Mouse (Mus musculus): ENCODE data around the gene Tspan2. TPM values are rescaled to one million over a fixed set of nuclear protein-coding genes. Genes with fewer than 3 reads are reported as not detected.

The Tspan2 gene
- polyA plus RNA-seq, 1 experiment from 2014 or later = 27.8 TPM

- Histone ChIP-seq H3K4me1 (ENCODE audit: control insufficient read depth, insufficient read depth, low read length) (peaks cover 18% of the 10 kb centered on the region), H3K9me3 (replicated peaks; ENCODE audit: control insufficient read depth, low read length) (no peaks in the 10 kb centered on the region), H3K9ac (ENCODE audit: low read length) (no peak overlapping the region), H3K4me3 (ENCODE audit: low read length) (no peak overlapping the region), H3K4me2 (ENCODE audit: low read depth, low read length) (no peak overlapping the region), H3K27me3 (ENCODE audit: control insufficient read depth, insufficient read depth, low read length) (no peaks in the 10 kb centered on the region), H3K27ac (ENCODE audit: low read length) (no peak overlapping the region), H3K36me3 (ENCODE audit: control insufficient read depth, insufficient read depth) (peaks cover 7% of the 10 kb centered on the region; the same call in 1 of the 2 replicates)
- no peak for ATAC-seq (replicated peaks; ENCODE audit: extremely low read depth, insufficient read depth, low FRiP score)
- 90% methylated on average over 4 of the region's 4 CpGs for WGBS
These were observed 17.7 kb downstream of the Tspan2 start for GRCm38 (mm10) chr3:102752053-102752452.

GRCm38 (mm10) chr3:102752457-102752856 lies 18.1 kb downstream of the Tspan2 start:
- H3K4me2 ChIP-seq (ENCODE audit: low read depth, low read length) = no peak overlapping the region
- ATAC-seq (replicated peaks; ENCODE audit: extremely low read depth, insufficient read depth, low FRiP score) = 0 out of 2 replicates have a peak, but pooled peaks have one; percentile 24
- peaks cover 7% of the 10 kb centered on the region; the same call in 1 of the 2 replicates for H3K36me3 ChIP-seq (ENCODE audit: control insufficient read depth, insufficient read depth)
- H3K27me3 ChIP-seq (ENCODE audit: control insufficient read depth, insufficient read depth, low read length) = no peaks in the 10 kb centered on the region
- H3K4me3 ChIP-seq (ENCODE audit: low read length) = no peak overlapping the region
- no peak overlapping the region for H3K9ac ChIP-seq (ENCODE audit: low read length)
- H3K9me3 ChIP-seq (replicated peaks; ENCODE audit: control insufficient read depth, low read length) = no peaks in the 10 kb centered on the region
- WGBS = 58% methylated on average over 5 of the region's 5 CpGs
- H3K27ac ChIP-seq (ENCODE audit: low read length) = no peak overlapping the region
- peaks cover 20% of the 10 kb centered on the region for H3K4me1 ChIP-seq (ENCODE audit: control insufficient read depth, insufficient read depth, low read length)

- WGBS = 0% methylated on average over 1 of the region's 1 CpGs
- Histone ChIP-seq H3K4me1 (ENCODE audit: control insufficient read depth, insufficient read depth, low read length) (peaks cover 20% of the 10 kb centered on the region), H3K4me3 (ENCODE audit: low read length) (no peak overlapping the region), H3K27ac (ENCODE audit: low read length) (peak overlapping the region; percentile 70), H3K36me3 (ENCODE audit: control insufficient read depth, insufficient read depth) (peaks cover 20% of the 10 kb centered on the region; the same call in 1 of the 2 replicates), H3K9me3 (replicated peaks; ENCODE audit: control insufficient read depth, low read length) (no peaks in the 10 kb centered on the region), H3K4me2 (ENCODE audit: low read depth, low read length) (no peak overlapping the region), H3K27me3 (ENCODE audit: control insufficient read depth, insufficient read depth, low read length) (no peaks in the 10 kb centered on the region), H3K9ac (ENCODE audit: low read length) (no peak overlapping the region)
- peak; percentile 47 for ATAC-seq (replicated peaks; ENCODE audit: extremely low read depth, insufficient read depth, low FRiP score)
These were observed 21.5 kb downstream of the Tspan2 start for GRCm38 (mm10) chr3:102755801-102756200.

GRCm38 (mm10) chr3:102757019-102757418 lies 22.7 kb downstream of the Tspan2 start:
- H3K9ac ChIP-seq (ENCODE audit: low read length) = no peak overlapping the region
- H3K4me1 ChIP-seq (ENCODE audit: control insufficient read depth, insufficient read depth, low read length) = peaks cover 20% of the 10 kb centered on the region
- peak overlapping the region; percentile 70 for H3K27ac ChIP-seq (ENCODE audit: low read length)
- H3K27me3 ChIP-seq (ENCODE audit: control insufficient read depth, insufficient read depth, low read length) = no peaks in the 10 kb centered on the region
- no peaks in the 10 kb centered on the region for H3K9me3 ChIP-seq (replicated peaks; ENCODE audit: control insufficient read depth, low read length)
- H3K36me3 ChIP-seq (ENCODE audit: control insufficient read depth, insufficient read depth) = peaks cover 31% of the 10 kb centered on the region; the same call in 1 of the 2 replicates
- 39% methylated on average over 6 of the region's 6 CpGs for WGBS
- ATAC-seq (replicated peaks; ENCODE audit: extremely low read depth, insufficient read depth, low FRiP score) = peak; percentile 34; the same call in 1 of the 2 replicates
- no peak overlapping the region for H3K4me2 ChIP-seq (ENCODE audit: low read depth, low read length)
- no peak overlapping the region for H3K4me3 ChIP-seq (ENCODE audit: low read length)

GRCm38 (mm10) chr3:102760236-102760635 lies 25.9 kb downstream of the Tspan2 start:
- H3K36me3 ChIP-seq (ENCODE audit: control insufficient read depth, insufficient read depth) = peaks cover 30% of the 10 kb centered on the region; the same call in 1 of the 2 replicates
- 81% methylated on average over 3 of the region's 3 CpGs for WGBS
- ATAC-seq (replicated peaks; ENCODE audit: extremely low read depth, insufficient read depth, low FRiP score) = no peak
- H3K27ac ChIP-seq (ENCODE audit: low read length) = no peak overlapping the region
- no peak overlapping the region for H3K4me3 ChIP-seq (ENCODE audit: low read length)
- no peak overlapping the region for H3K9ac ChIP-seq (ENCODE audit: low read length)
- no peaks in the 10 kb centered on the region for H3K27me3 ChIP-seq (ENCODE audit: control insufficient read depth, insufficient read depth, low read length)
- no peaks in the 10 kb centered on the region for H3K9me3 ChIP-seq (replicated peaks; ENCODE audit: control insufficient read depth, low read length)
- H3K4me2 ChIP-seq (ENCODE audit: low read depth, low read length) = no peak overlapping the region
- peaks cover 28% of the 10 kb centered on the region for H3K4me1 ChIP-seq (ENCODE audit: control insufficient read depth, insufficient read depth, low read length)

GRCm38 (mm10) chr3:102762388-102762787 lies 28.1 kb downstream of the Tspan2 start:
- H3K9ac ChIP-seq (ENCODE audit: low read length) = no peak overlapping the region
- H3K4me3 ChIP-seq (ENCODE audit: low read length) = no peak overlapping the region

GRCm38 (mm10) chr3:102763713-102764400 lies 29.5 kb downstream of the Tspan2 start:
- Histone ChIP-seq H3K4me1 (ENCODE audit: control insufficient read depth, insufficient read depth, low read length) (peaks cover 11% of the 10 kb centered on the region), H3K9ac (ENCODE audit: low read length) (peak overlapping the region; percentile 38), H3K27ac (ENCODE audit: low read length) (peak overlapping the region; percentile 50; the same call in 1 of the 2 replicates), H3K4me2 (ENCODE audit: low read depth, low read length) (peak overlapping the region; percentile 18; the same call in 1 of the 2 replicates), H3K27me3 (ENCODE audit: control insufficient read depth, insufficient read depth, low read length) (no peaks in the 10 kb centered on the region), H3K4me3 (ENCODE audit: low read length) (no peak overlapping the region), H3K36me3 (ENCODE audit: control insufficient read depth, insufficient read depth) (peaks cover 37% of the 10 kb centered on the region; the same call in 1 of the 2 replicates), H3K9me3 (replicated peaks; ENCODE audit: control insufficient read depth, low read length) (no peaks in the 10 kb centered on the region)
- 29% methylated on average over 10 of the region's 10 CpGs for WGBS
- ATAC-seq (replicated peaks; ENCODE audit: extremely low read depth, insufficient read depth, low FRiP score) = peak; percentile 55; the same call in 1 of the 2 replicates

More at GRCm38 (mm10) chr3:102762388-102762787, 28.1 kb downstream of the Tspan2 start:
- H3K27ac ChIP-seq (ENCODE audit: low read length) = no peak overlapping the region
- no peaks in the 10 kb centered on the region for H3K27me3 ChIP-seq (ENCODE audit: control insufficient read depth, insufficient read depth, low read length)
- peaks cover 37% of the 10 kb centered on the region; the same call in 1 of the 2 replicates for H3K36me3 ChIP-seq (ENCODE audit: control insufficient read depth, insufficient read depth)
- H3K4me2 ChIP-seq (ENCODE audit: low read depth, low read length) = no peak overlapping the region
- WGBS = 51% methylated on average over 3 of the region's 3 CpGs
- peaks cover 11% of the 10 kb centered on the region for H3K4me1 ChIP-seq (ENCODE audit: control insufficient read depth, insufficient read depth, low read length)
- ATAC-seq (replicated peaks; ENCODE audit: extremely low read depth, insufficient read depth, low FRiP score) = no peak
- H3K9me3 ChIP-seq (replicated peaks; ENCODE audit: control insufficient read depth, low read length) = no peaks in the 10 kb centered on the region

GRCm38 (mm10) chr3:102764850-102765249 lies 30.5 kb downstream of the Tspan2 start:
- 57% methylated on average over 7 of the region's 7 CpGs for WGBS
- Histone ChIP-seq H3K9me3 (replicated peaks; ENCODE audit: control insufficient read depth, low read length) (no peaks in the 10 kb centered on the region), H3K4me1 (ENCODE audit: control insufficient read depth, insufficient read depth, low read length) (peaks cover 11% of the 10 kb centered on the region), H3K27ac (ENCODE audit: low read length) (no peak overlapping the region), H3K4me3 (ENCODE audit: low read length) (no peak overlapping the region), H3K9ac (ENCODE audit: low read length) (no peak overlapping the region), H3K4me2 (ENCODE audit: low read depth, low read length) (no peak overlapping the region), H3K27me3 (ENCODE audit: control insufficient read depth, insufficient read depth, low read length) (no peaks in the 10 kb centered on the region), H3K36me3 (ENCODE audit: control insufficient read depth, insufficient read depth) (peaks cover 29% of the 10 kb centered on the region; the same call in 1 of the 2 replicates)
- ATAC-seq (replicated peaks; ENCODE audit: extremely low read depth, insufficient read depth, low FRiP score) = no peak

GRCm38 (mm10) chr3:102773018-102773417 lies 38.7 kb downstream of the Tspan2 start:
- H3K27me3 ChIP-seq (ENCODE audit: control insufficient read depth, insufficient read depth, low read length) = no peaks in the 10 kb centered on the region
- no peak overlapping the region for H3K4me2 ChIP-seq (ENCODE audit: low read depth, low read length)
- no peaks in the 10 kb centered on the region for H3K36me3 ChIP-seq (ENCODE audit: control insufficient read depth, insufficient read depth)
- no peak overlapping the region for H3K4me3 ChIP-seq (ENCODE audit: low read length)
- 79% methylated on average over 4 of the region's 4 CpGs for WGBS
- no peak overlapping the region for H3K27ac ChIP-seq (ENCODE audit: low read length)
- ATAC-seq (replicated peaks; ENCODE audit: extremely low read depth, insufficient read depth, low FRiP score) = no peak
- H3K9ac ChIP-seq (ENCODE audit: low read length) = no peak overlapping the region
- no peaks in the 10 kb centered on the region for H3K4me1 ChIP-seq (ENCODE audit: control insufficient read depth, insufficient read depth, low read length)
- no peaks in the 10 kb centered on the region for H3K9me3 ChIP-seq (replicated peaks; ENCODE audit: control insufficient read depth, low read length)
